Comparison of ENCODE assay signal across 8 mouse cellular contexts in the genomic region with DNA sequence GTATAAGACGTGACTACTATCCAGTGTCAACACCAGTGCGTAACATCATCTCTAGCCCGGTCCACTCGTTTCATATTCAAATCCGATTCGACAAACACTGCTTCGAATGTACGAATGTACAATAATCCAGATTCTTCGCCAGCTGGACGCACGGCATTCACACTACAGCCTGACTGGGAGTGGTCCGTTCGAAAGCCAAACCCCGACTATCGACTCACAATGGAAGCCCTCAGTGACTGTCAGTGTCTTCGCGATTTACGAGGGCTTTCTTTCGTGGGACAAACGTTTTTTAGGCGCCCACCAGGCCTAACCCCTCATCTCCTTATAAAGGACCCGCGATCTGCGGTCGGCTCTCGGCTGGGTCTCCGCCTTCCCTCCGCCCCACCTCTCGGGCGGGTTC. TPM values are rescaled to one million over a fixed set of nuclear protein-coding genes. Genes with fewer than 3 reads are reported as not detected.
DNase-seq lines count a peak whose midpoint lies in the region; ATAC-seq and TF ChIP-seq lines count a peak whose summit lies in the region.

No protein-coding gene starts in this region.

- H3K36me3 ChIP-seq in spleen, adult 2 months (ENCODE audit: control insufficient read depth, insufficient read depth, low read length), result no peaks in the 10 kb centered on the region
- peaks cover 17% of the 10 kb centered on the region for H3K36me3 ChIP-seq in neural tube, embryonic 12.5 days

- peak overlapping the region; percentile 80 for H3K4me2 ChIP-seq in neural tube, embryonic 12.5 days (replicated peaks)

- peaks cover 2% of the 10 kb centered on the region; the same call in 1 of the 2 replicates for H3K27me3 ChIP-seq in spleen, adult 2 months (ENCODE audit: control insufficient read depth, insufficient read depth, low read length)
- no peaks in the 10 kb centered on the region for H3K27me3 ChIP-seq in neural tube, embryonic 12.5 days (replicated peaks)

- H3K27ac ChIP-seq in spleen, adult 2 months (ENCODE audit: insufficient read depth, low read length), result no peak overlapping the region
- peak overlapping the region; percentile 80; the same call in 1 of the 2 replicates for H3K27ac ChIP-seq in neural tube, embryonic 12.5 days

- WGBS in spleen, adult 2 months, result 3% methylated on average over 30 of the region's 30 CpGs
- under 1% methylated on average over 30 of the region's 30 CpGs for WGBS in large intestine, adult 2 months
- WGBS in neural tube, embryonic 12.5 days, result 2% methylated on average over 30 of the region's 30 CpGs

- TF ChIP-seq POLR2A in spleen, adult 2 months (IDR thresholded peaks at IDR 0.05; ENCODE audit: low read depth, low read length), result no peak

- no peak for TF ChIP-seq CTCF in spleen, adult 2 months (IDR thresholded peaks at IDR 0.05; ENCODE audit: extremely low read depth, insufficient read depth, insufficient read length, insufficient replicate concordance)

- H3K4me3 ChIP-seq in spleen, adult 2 months (ENCODE audit: extremely low read depth, insufficient read depth, insufficient read length), result peak overlapping the region; percentile 74
- H3K4me3 ChIP-seq in neural tube, embryonic 12.5 days, result peak overlapping the region; percentile 69

- H3K9me3 ChIP-seq in neural tube, embryonic 12.5 days, result no peaks in the 10 kb centered on the region

- no peaks in the 10 kb centered on the region; the same call in 1 of the 2 replicates for H3K4me1 ChIP-seq in spleen, adult 2 months (ENCODE audit: control insufficient read depth, insufficient read depth, insufficient read length)
- peaks cover 14% of the 10 kb centered on the region for H3K4me1 ChIP-seq in neural tube, embryonic 12.5 days

- peak; percentile 31 for DNase-seq in embryo, embryonic 10.5 days (ENCODE audit: low spot score)
- no peak for DNase-seq in embryo, embryonic 11 days
- no peak for DNase-seq in spleen, adult 2 months (ENCODE audit: low read depth in 1 of 2, low spot score in 2 of 2)
- DNase-seq in spleen, postnatal 36 days (ENCODE audit: low spot score in 2 of 2), result no peak
- DNase-seq in large intestine, adult 2 months (ENCODE audit: low read depth, low spot score), result peak; percentile 2
- no peak for DNase-seq in spleen, postnatal 10 days (ENCODE audit: low spot score in 2 of 2)
- DNase-seq in adrenal gland, postnatal 10 days, result no peak

- peak; percentile 64 for ATAC-seq in neural tube, embryonic 12.5 days (ENCODE audit: low FRiP score, low read depth)

- H3K9ac ChIP-seq in neural tube, embryonic 12.5 days, result peak overlapping the region; percentile 75

RNA-seq across cellular contexts. Expression of gene Rabl2, which starts 0.4 kb away (rescaled TPM):
- polyA plus RNA-seq in spleen, adult 2 months (2012; rRNA removed), result 2.9 and 3.1 TPM in 2 replicates
- 6.2 and 7.2 TPM in 2 replicates for polyA plus RNA-seq in large intestine, adult 2 months (2012; rRNA removed)
- 74.7 and 82.9 TPM in 2 replicates for polyA plus RNA-seq in neural tube, embryonic 12.5 days (2016; fragmentation: Nextera tagmentation; extraction: Ambion mirVana)
- total RNA-seq in adrenal gland, postnatal 10 days (2021), result 10 to 100 TPM in 1 of 2 experiments, 1 to 10 TPM in 1; 9.2 to 11.1 TPM

RNA-seq across cellular contexts. Expression of gene Acr, which starts 23.2 kb away (rescaled TPM):
- polyA plus RNA-seq in spleen, adult 2 months (2012; rRNA removed), result 0.79 and 1.1 TPM in 2 replicates
- 0.19 and 0.40 TPM in 2 replicates for polyA plus RNA-seq in large intestine, adult 2 months (2012; rRNA removed)
- 1.0 TPM in 2 replicates for polyA plus RNA-seq in neural tube, embryonic 12.5 days (2016; fragmentation: Nextera tagmentation; extraction: Ambion mirVana)
- under 1 TPM; 0.45 to 0.76 TPM for total RNA-seq in adrenal gland, postnatal 10 days (2021)

Comparison
In these comparisons a context has a peak if more than half of its experiments do, and no peak if none do; other contexts are left out.
1. DNase-seq: peak in embryo, embryonic 10.5 days (single experiment) and large intestine, adult 2 months (single experiment); none in embryo, embryonic 11 days (single experiment), spleen, adult 2 months (0 of 2), spleen, postnatal 36 days (0 of 2), spleen, postnatal 10 days (0 of 2) and adrenal gland, postnatal 10 days (single experiment).